Mouse (Mus musculus) heart, postnatal 0 days (tissue): ENCODE results near the gene Mrps7. TPM values are rescaled to one million over a fixed set of nuclear protein-coding genes. Genes with fewer than 3 reads are reported as not detected.

Experiments
- ATAC-seq: fragments of 200-750 bp; cut with Nextera tagmentation; 2 replicates; pipeline ENCODE4 v1.8.0; 2017; ENCODE audit warnings: low read depth, moderate number of reproducible peaks, moderate library complexity; ENCODE audit not compliant: insufficient read depth
- DNase-seq: peaks from one replicate; pipeline ENCODE4 v3.0.0-alpha.2; 2016; ENCODE audit warnings: low spot score
- H3K27ac ChIP-seq: fragments of 300-500 bp; sonication (generic); 2 replicates; pipeline ENCODE4 v1.5.1; 2014; ENCODE audit warnings: low read depth, mild to moderate bottlenecking
- H3K27me3 ChIP-seq: fragments of 300-500 bp; sonication (generic); 2 replicates; pipeline ENCODE4 v1.6.1; 2014; ENCODE audit warnings: low read length, mixed read lengths; ENCODE audit not compliant: control insufficient read depth, insufficient read depth
- H3K36me3 ChIP-seq: fragments of 300-500 bp; sonication (generic); replicated peaks from 2 replicates; pipeline ENCODE4 v1.6.1; 2014; ENCODE audit warnings: low read length, mixed read lengths; ENCODE audit not compliant: control insufficient read depth, insufficient read depth
- H3K4me1 ChIP-seq: fragments of 300-500 bp; sonication (generic); 2 replicates; pipeline ENCODE4 v1.6.1; 2014; ENCODE audit warnings: antibody characterized with exemption; ENCODE audit not compliant: control insufficient read depth, insufficient read depth
- H3K4me2 ChIP-seq: fragments of 300-500 bp; sonication (generic); 2 replicates; pipeline ENCODE4 v1.6.1; 2014; ENCODE audit warnings: low read depth, mild to moderate bottlenecking, low read length, moderate library complexity
- H3K4me3 ChIP-seq: fragments of 300-500 bp; sonication (generic); 2 replicates; pipeline ENCODE4 v1.5.1; 2014; ENCODE audit warnings: low read depth, low read length
- H3K9ac ChIP-seq: fragments of 300-500 bp; sonication (generic); replicated peaks from 2 replicates; pipeline ENCODE4 v1.6.1; 2014; ENCODE audit warnings: low read depth, low read length, mixed read lengths
- H3K9me3 ChIP-seq: fragments of 300-500 bp; sonication (generic); replicated peaks from 2 replicates; pipeline ENCODE4 v1.6.1; 2016; ENCODE audit warnings: low read length; ENCODE audit not compliant: control insufficient read depth
- CTCF ChIP-seq: IDR thresholded peaks from 2 replicates; pipeline ENCODE4 v1.5.1; 2016; ENCODE audit warnings: antibody characterized with exemption, control low read depth, low read depth
- EP300 ChIP-seq: IDR thresholded peaks from 2 replicates; pipeline ENCODE4 v1.6.1; 2016; ENCODE audit warnings: antibody characterized with exemption, low read depth
- WGBS: fragments of 180-500 bp; shearing (Covaris S2); extraction: QIAGEN DNeasy Blood & Tissue Kit; methylation state at CpG from one replicate; pipeline ENCODE4 v1.1.7; 2014; 5-methylcytosine and 5-hydroxymethylcytosine counted together
- polyA plus RNA-seq: library from polyadenylated mRNA; unstranded; fragments of >200 nt; fragmentation: Nextera tagmentation; extraction: Ambion mirVana; gene quantifications from 2 replicates; pipeline ENCODE4 v1.2.1, GENCODE M21; 2015
- total RNA-seq: library from RNA; depleted of rRNA; stranded (reverse); fragments of >200 nt; gene quantifications from 2 replicates; pipeline ENCODE4 v1.2.3, GENCODE M21; 2014; ENCODE audit warnings: low replicate concordance; rRNA removed

Mrps7 gene
- total and polyA plus RNA-seq, 2 experiments from 2014 or later: 56.7 to 86.4 TPM

DNA sequence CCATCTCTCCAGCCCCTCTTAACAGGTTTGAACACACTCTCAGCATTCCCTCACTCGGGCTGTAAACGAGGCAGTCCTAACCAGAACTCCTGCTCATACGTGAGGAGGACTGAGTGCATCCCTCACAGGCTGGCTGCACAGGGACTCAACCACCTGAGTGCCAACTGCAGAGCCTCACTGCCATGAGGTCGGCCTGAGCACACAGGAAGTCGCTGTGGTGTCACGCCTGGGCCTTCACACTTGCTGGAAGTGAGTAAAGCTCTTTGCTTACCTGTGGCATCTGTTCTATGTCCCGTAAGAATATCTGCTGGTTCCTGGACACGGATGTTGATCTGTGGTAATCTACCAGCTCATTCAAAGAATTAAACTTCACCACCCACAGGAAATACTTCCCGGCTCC is 42.7 kb downstream of the Mrps7 start:
- no peak overlapping the region for H3K27ac ChIP-seq
- H3K4me2 ChIP-seq: no peak overlapping the region
- ATAC-seq: no peak
- H3K4me1 ChIP-seq: no peaks in the 10 kb centered on the region
- H3K27me3 ChIP-seq: no peaks in the 10 kb centered on the region
- H3K4me3 ChIP-seq: no peak overlapping the region
- H3K36me3 ChIP-seq: peaks cover 44% of the 10 kb centered on the region
- no peak for TF ChIP-seq EP300
- no peaks in the 10 kb centered on the region for H3K9me3 ChIP-seq
- no peak for DNase-seq
- 89% methylated on average over 9 of the region's 9 CpGs for WGBS
- no peak overlapping the region for H3K9ac ChIP-seq

DNA sequence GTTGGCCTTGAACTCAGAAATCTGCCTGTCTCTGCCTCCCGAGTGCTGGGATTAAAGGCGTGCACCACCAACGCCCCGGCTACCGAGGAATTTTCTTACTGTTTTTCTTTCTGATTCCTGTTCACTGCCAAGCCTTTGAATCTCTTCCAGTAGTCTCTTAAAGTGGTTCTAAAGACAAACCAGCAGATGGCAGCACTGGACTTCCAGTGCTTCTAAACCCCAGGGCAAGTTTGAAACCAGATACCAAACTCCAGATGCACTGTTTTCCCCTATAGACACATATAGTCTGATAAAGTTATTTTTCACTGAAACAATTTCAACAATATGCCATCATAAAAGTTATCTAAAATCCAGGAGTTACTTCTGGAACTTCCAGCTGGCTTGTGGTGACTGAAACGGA is 43.7 kb downstream of the Mrps7 start:
- TF ChIP-seq CTCF: peak; percentile 87
- no peak for TF ChIP-seq EP300
- DNase-seq (peak; percentile 81), ATAC-seq (no peak)
- Histone ChIP-seq H3K27me3 (no peaks in the 10 kb centered on the region), H3K4me1 (no peaks in the 10 kb centered on the region), H3K4me2 (no peak overlapping the region), H3K9ac (no peak overlapping the region), H3K27ac (no peak overlapping the region), H3K36me3 (peaks cover 44% of the 10 kb centered on the region), H3K9me3 (no peaks in the 10 kb centered on the region), H3K4me3 (no peak overlapping the region)
- WGBS: 36% methylated on average over 6 of the region's 6 CpGs

- Histone ChIP-seq H3K27ac (no peak overlapping the region), H3K9me3 (no peaks in the 10 kb centered on the region), H3K4me3 (no peak overlapping the region), H3K27me3 (no peaks in the 10 kb centered on the region), H3K4me1 (peaks cover 13% of the 10 kb centered on the region), H3K9ac (no peak overlapping the region), H3K4me2 (no peak overlapping the region), H3K36me3 (peaks cover 45% of the 10 kb centered on the region)
- no peak for ATAC-seq
- no peak for TF ChIP-seq CTCF
- no peak for TF ChIP-seq EP300
- 46% methylated on average over 10 of the region's 10 CpGs for WGBS
- no peak for DNase-seq
Observed at GRCm38 (mm10) chr11:115649706-115650105, 46.0 kb downstream of the Mrps7 start.

DNA sequence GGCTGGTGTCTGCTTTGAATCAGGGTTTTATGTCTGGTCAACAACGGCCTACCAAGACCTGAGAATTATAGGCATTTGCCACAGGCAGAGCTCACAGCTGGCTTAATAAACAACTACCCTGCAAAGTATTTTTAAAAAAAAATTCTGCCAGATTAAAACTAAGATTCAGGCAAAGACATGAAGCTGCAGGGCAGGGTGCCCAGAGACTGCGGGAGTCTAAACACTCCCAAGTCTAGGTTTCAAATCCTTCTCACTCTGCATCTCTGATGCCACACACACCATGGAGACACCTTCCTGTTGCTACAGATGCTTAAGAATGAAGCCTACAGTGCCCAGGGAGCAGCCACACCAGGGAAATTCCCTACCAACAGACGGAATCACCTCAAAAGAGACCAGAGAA is 48.0 kb downstream of the Mrps7 start:
- H3K9ac ChIP-seq: no peak overlapping the region
- TF ChIP-seq EP300: no peak
- TF ChIP-seq CTCF: no peak
- no peak overlapping the region for H3K4me3 ChIP-seq
- WGBS: 80% methylated on average over 3 of the region's 3 CpGs
- ATAC-seq: no peak
- no peak overlapping the region for H3K4me2 ChIP-seq
- no peaks in the 10 kb centered on the region for H3K27me3 ChIP-seq
- peaks cover 13% of the 10 kb centered on the region for H3K4me1 ChIP-seq
- no peaks in the 10 kb centered on the region for H3K9me3 ChIP-seq
- DNase-seq: no peak
- H3K27ac ChIP-seq: no peak overlapping the region
- H3K36me3 ChIP-seq: peaks cover 33% of the 10 kb centered on the region

DNA sequence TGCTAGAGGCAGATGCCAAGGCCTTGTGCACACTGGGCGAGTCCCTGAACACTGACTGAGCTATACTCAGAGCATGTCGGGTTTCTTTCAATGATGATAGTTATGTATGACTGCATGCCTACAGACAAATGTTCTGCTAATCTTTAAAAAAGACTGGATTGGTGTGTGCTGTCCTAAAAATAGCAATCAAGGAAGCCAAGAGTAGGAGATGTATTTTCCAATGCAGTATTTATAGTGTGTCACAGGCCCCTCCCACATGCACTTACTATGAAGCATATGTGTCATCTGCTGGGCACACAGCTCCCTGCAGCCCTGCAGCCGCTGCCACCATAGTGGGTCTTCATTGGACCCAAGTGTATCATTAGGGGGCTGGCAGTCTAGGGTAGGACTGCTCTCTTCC is 49.5 kb downstream of the Mrps7 start:
- H3K9ac ChIP-seq: peak overlapping the region; percentile 37; the same call in 1 of the 2 replicates
- H3K4me3 ChIP-seq: no peak overlapping the region
- H3K4me2 ChIP-seq: peak overlapping the region; percentile 34
- 31% methylated on average over 3 of the region's 3 CpGs for WGBS
- TF ChIP-seq CTCF (no peak), EP300 (no peak)
- peaks cover 13% of the 10 kb centered on the region for H3K4me1 ChIP-seq
- peak; percentile 85 for ATAC-seq
- peak overlapping the region; percentile 83 for H3K27ac ChIP-seq
- peaks cover 23% of the 10 kb centered on the region for H3K36me3 ChIP-seq
- no peaks in the 10 kb centered on the region for H3K27me3 ChIP-seq
- H3K9me3 ChIP-seq: no peaks in the 10 kb centered on the region
- DNase-seq: peak; percentile 88

GRCm38 (mm10) chr11:115654128-115654527 is 50.4 kb downstream of the Mrps7 start:
- Histone ChIP-seq H3K4me1 (peaks cover 13% of the 10 kb centered on the region), H3K4me2 (no peak overlapping the region), H3K27ac (peak overlapping the region; percentile 47; the same call in 1 of the 2 replicates), H3K27me3 (no peaks in the 10 kb centered on the region), H3K36me3 (peaks cover 20% of the 10 kb centered on the region), H3K9ac (no peak overlapping the region), H3K4me3 (no peak overlapping the region), H3K9me3 (no peaks in the 10 kb centered on the region)
- TF ChIP-seq CTCF (no peak), EP300 (no peak)
- WGBS: 27% methylated on average over 2 of the region's 2 CpGs
- DNase-seq (no peak), ATAC-seq (no peak)

Other genes starting within 250 kb of the Mrps7 start
- gene Hid1, start 236.2 kb upstream of the Mrps7 start, total RNA-seq: 8.3 and 11.9 TPM in 2 replicates
- gene Hid1, start 236.2 kb upstream of the Mrps7 start, polyA plus RNA-seq: 5.3 and 5.4 TPM in 2 replicates
- gene Cdr2l, start 222.0 kb upstream of the Mrps7 start, total RNA-seq: 23.1 and 26.7 TPM in 2 replicates
- 5.2 and 5.6 TPM in 2 replicates for gene Cdr2l, start 222.0 kb upstream of the Mrps7 start, polyA plus RNA-seq
- 107 and 285 TPM in 2 replicates for gene Mrpl58, start 200.2 kb upstream of the Mrps7 start, total RNA-seq
- gene Mrpl58, start 200.2 kb upstream of the Mrps7 start, polyA plus RNA-seq: 224 and 232 TPM in 2 replicates
- 991 and 1,040 TPM in 2 replicates for gene Atp5h, start 184.0 kb upstream of the Mrps7 start, total RNA-seq
- 4,106 and 4,345 TPM in 2 replicates for gene Atp5h, start 184.0 kb upstream of the Mrps7 start, polyA plus RNA-seq
- 8.3 and 8.4 TPM in 2 replicates for gene Kctd2, start 183.8 kb upstream of the Mrps7 start, total RNA-seq
- 15.1 and 15.6 TPM in 2 replicates for gene Kctd2, start 183.8 kb upstream of the Mrps7 start, polyA plus RNA-seq
- not detected in 2 replicates for gene Trim80, start 163.4 kb upstream of the Mrps7 start, total RNA-seq
- 0.18 and 0.26 TPM in 2 replicates for gene Trim80, start 163.4 kb upstream of the Mrps7 start, polyA plus RNA-seq
- gene Slc16a5, start 141.5 kb upstream of the Mrps7 start, total RNA-seq: 0.99 and 3.8 TPM in 2 replicates
- gene Slc16a5, start 141.5 kb upstream of the Mrps7 start, polyA plus RNA-seq: 0.11 and 0.15 TPM in 2 replicates
- 1.8 and 8.7 TPM in 2 replicates for gene Armc7, start 128.3 kb upstream of the Mrps7 start, total RNA-seq
- 3.3 TPM in 2 replicates for gene Armc7, start 128.3 kb upstream of the Mrps7 start, polyA plus RNA-seq
- gene Nt5c, start 112.1 kb upstream of the Mrps7 start, total RNA-seq: 24.5 and 28.0 TPM in 2 replicates
- gene Nt5c, start 112.1 kb upstream of the Mrps7 start, polyA plus RNA-seq: 49.8 and 53.7 TPM in 2 replicates
- gene Jpt1, start 89.5 kb upstream of the Mrps7 start, total RNA-seq: 433 and 473 TPM in 2 replicates
- 496 and 503 TPM in 2 replicates for gene Jpt1, start 89.5 kb upstream of the Mrps7 start, polyA plus RNA-seq
- gene Sumo2, start 67.6 kb upstream of the Mrps7 start, total RNA-seq: 320 and 327 TPM in 2 replicates
- gene Sumo2, start 67.6 kb upstream of the Mrps7 start, polyA plus RNA-seq: 549 and 562 TPM in 2 replicates
- 32.3 and 102 TPM in 2 replicates for gene Nup85, start 39.5 kb upstream of the Mrps7 start, total RNA-seq
- gene Nup85, start 39.5 kb upstream of the Mrps7 start, polyA plus RNA-seq: 33.9 and 40.8 TPM in 2 replicates
- 11.8 and 24.0 TPM in 2 replicates for gene Gga3, start 126 bp downstream of the Mrps7 start, total RNA-seq
- 7.0 and 7.2 TPM in 2 replicates for gene Gga3, start 126 bp downstream of the Mrps7 start, polyA plus RNA-seq
- gene Mif4gd, start 9.0 kb downstream of the Mrps7 start, total RNA-seq: 31.5 and 38.4 TPM in 2 replicates
- 34.1 and 34.5 TPM in 2 replicates for gene Mif4gd, start 9.0 kb downstream of the Mrps7 start, polyA plus RNA-seq
- 25.0 and 35.1 TPM in 2 replicates for gene Slc25a19, start 24.4 kb downstream of the Mrps7 start, total RNA-seq
- 35.0 and 41.0 TPM in 2 replicates for gene Slc25a19, start 24.4 kb downstream of the Mrps7 start, polyA plus RNA-seq
- gene Grb2, start 104.7 kb downstream of the Mrps7 start, total RNA-seq: 48.6 and 126 TPM in 2 replicates
- 96.9 and 116 TPM in 2 replicates for gene Grb2, start 104.7 kb downstream of the Mrps7 start, polyA plus RNA-seq
- 56.9 and 65.0 TPM in 2 replicates for gene Tmem94, start 161.5 kb downstream of the Mrps7 start, total RNA-seq
- gene Tmem94, start 161.5 kb downstream of the Mrps7 start, polyA plus RNA-seq: 32.5 and 34.0 TPM in 2 replicates
- 62.1 and 107 TPM in 2 replicates for gene Caskin2, start 209.7 kb downstream of the Mrps7 start, total RNA-seq
- 12.6 and 14.2 TPM in 2 replicates for gene Caskin2, start 209.7 kb downstream of the Mrps7 start, polyA plus RNA-seq
- gene Tsen54, start 210.8 kb downstream of the Mrps7 start, total RNA-seq: 35.5 and 58.5 TPM in 2 replicates
- 14.8 and 17.7 TPM in 2 replicates for gene Tsen54, start 210.8 kb downstream of the Mrps7 start, polyA plus RNA-seq
- 49.8 and 85.5 TPM in 2 replicates for gene Llgl2, start 220.1 kb downstream of the Mrps7 start, total RNA-seq
- gene Llgl2, start 220.1 kb downstream of the Mrps7 start, polyA plus RNA-seq: 12.7 and 14.1 TPM in 2 replicates